Mouse (Mus musculus) gonadal fat pad, adult 2 months (tissue): ENCODE data around the gene Gfap. TPM values are rescaled to one million over a fixed set of nuclear protein-coding genes. Genes with fewer than 3 reads are reported as not detected.
A peak's percentile ranks its signal among the peaks of the same experiment; 100 is the strongest.

Experiments
- DNase-seq: peaks from one replicate; pipeline ENCODE4 v3.0.0-alpha.2; 2012; ENCODE audit warnings: low read depth
- polyA plus RNA-seq: library from polyadenylated mRNA; depleted of rRNA; stranded (reverse); fragments of >200 nt; gene quantifications from 2 replicates; pipeline ENCODE4 v1.2.3, GENCODE M21; 2012; rRNA removed

Gfap gene
- polyA plus RNA-seq = 0.32 and 0.37 TPM in 2 replicates

DNA sequence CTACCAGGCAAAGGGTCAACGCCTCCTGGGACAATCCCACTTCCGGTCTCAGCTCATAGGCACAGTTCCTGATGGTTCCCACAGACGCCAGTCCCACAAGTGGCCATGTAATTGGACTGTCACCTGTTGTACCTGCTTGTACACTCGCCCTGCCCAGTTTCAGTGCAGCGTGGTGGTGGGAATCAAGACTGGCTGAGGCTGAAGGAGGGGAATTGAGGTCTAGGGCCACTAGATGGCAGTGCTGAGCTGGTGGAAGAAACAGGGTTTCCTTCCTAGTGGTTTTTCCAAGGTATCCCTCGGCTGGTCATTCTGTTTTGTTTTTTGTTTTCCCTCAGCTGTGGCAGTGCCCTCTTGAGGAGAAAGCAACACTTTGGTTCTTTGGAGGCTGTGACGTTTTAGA is at the start of gene Gfap:
Gene Gfap, minus strand, starts transcription at position 150 of the 400 bp plus-strand sequence.
- no peak for DNase-seq

DNA sequence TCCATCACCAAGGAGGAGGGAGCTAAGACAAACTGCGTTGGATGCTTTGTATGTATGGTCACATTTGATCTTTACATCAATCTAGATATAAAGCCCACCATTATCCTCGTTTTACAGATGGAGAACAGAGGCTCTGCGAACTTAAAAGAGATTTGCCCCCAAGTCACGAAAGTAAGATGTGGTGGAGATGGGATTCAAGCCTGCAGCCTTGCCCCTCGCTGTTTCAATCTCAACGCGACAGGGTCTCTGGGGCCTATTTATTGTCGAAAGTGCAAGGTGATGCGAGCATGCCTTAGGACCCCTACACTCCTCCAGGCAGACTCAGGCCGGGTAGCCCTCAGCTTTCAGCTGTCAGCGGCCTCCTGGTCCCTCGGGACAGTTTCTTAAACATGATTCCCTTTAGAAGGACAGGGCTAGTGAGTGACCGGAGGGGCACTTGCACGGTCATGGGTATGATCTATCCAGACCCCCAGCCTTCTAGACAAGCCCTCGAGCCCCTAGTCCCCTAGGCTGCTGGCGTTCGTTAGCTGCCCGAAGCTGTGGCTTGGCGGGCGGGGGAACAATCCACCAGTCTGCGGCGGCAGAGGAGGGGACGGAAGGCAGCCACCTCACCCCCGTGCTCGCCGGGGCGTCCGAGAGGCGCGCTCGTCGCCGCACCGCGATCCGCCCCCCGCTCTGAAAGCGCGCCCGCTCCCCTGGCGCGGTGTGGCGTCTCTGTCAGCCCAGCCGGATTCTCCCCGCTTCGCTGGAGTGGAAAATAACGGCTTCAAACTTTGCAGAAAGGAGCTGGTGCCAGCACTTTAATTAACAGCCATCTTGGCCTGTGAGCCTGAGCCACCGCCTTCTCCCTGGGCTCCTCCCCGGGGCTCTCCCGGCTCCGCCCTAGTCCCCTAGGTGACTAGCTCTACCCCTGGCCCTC is 47.6 kb upstream of the Gfap start:
- DNase-seq = no peak

DNA sequence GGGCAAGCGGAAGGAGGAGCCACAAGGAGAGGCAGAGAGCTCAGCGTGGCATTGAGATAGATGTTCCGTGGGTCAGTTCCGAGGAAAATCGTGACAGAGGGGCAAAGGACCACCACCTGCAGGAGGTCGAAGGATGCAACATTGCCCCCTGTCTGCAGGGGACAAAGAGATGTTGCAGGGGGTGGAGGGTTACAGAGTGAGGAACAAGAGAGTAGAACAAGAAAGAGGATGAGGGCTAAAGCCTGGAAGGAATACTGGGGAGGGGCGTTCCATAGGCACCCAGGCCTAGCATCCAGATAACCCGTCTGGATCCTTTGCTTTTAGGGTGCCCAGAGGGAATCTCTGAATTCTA is 46.3 kb upstream of the Gfap start:
- DNase-seq = no peak

DNA sequence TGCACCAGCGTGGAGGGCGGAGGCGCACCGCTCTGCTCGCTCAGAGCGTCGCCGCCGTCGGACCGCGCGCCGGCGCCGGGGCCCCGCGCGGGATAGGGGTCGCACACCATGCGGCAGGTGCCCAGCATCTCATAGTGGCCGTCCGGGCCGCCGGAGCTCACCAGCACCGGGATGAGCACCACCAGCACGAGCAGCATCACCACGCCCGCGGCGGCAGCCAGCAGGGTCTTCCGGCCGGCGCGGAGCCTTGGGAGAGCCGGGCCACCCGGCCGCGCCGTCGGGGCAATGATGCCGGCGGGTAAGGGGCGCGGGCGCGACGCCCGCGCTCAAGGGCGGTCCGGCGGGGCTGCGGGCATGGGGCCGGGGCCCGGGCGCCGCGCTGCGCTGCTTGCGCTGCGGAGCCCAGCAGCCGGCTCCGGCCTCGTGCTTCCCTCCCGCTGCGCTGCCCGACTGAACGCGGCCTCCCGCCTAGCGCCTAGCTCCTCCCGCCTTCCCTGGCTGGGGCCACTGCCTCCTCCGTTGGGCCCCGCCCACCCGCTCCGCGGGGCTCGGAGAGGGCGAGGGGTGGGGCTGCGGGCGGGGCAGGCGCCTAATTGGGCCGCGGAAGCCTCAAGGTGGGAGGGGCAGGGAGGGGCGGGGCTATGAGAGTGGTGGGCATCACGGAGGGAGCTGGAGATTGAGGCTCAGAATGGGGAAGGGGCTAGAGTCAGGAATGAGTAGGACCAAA is 45.7 kb upstream of the Gfap start, which contains the start of gene C1ql1:
Gene C1ql1, minus strand, starts transcription at position 424 of the 727 bp plus-strand sequence.
- no peak for DNase-seq

DNA sequence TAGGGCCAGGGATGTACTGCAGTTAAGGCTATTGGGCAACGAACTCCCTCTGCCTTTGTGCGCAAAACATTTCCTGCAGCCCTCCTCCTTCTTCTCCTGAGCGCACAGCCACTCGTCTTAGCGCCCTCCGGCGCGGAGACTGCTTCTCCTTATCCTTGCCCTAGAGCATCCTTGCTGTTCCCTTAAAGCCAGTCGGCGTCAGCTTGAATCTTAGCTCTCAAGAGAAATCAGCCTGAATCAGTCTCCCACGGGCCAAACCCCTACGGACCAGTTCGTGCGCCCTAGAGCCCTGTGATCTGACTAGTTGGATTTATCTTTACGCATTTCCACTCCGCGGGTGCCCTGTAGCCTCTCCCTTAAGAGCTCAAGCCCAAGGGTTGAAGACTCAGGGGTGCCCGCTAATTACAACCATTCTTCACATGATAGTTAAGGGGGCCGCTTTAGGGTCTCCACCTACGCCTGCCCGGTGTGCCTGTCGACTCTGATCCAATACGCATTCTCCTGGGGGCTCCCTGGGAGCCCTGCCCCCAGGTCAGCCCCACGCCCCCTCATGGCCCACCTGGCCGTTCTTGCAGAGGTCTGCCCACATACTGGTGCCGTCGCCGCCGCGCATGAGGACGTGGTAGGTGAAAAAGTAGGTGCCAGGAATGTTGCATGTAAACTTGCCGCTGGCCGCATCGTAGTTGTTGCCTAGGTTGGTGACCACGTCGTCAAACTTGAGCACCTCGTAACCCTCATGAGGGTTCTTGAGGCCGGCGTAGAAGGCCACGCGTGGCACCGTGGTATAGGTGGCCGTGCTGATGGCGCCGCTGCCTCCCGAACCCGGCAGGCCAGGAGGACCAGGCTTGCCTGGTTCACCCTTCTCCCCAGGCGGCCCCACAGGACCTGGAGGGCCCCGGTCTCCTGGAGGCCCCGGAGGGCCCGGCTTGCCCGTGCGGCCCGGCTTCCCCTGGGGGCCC is 44.9 kb upstream of the Gfap start:
- DNase-seq = no peak

DNA sequence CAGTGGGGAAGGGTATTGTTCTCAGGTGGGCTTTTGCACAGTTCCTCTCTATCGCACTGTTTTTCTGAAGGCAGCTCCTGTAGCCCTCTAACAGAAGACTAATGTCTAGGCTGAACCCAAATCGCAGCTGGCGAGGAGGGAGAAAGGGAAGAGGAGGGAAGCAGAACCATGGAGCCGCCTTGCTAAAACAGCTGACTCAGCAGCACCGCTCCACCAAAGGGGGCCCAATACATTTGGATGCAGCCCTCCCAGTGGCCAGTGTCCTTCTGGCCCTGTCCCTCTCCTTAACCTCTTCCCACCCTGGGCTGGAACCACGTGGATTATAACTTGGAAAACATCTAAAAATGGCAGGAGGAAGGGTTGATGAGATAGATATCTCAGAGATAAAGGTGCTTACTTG is 40.5 kb upstream of the Gfap start:
- DNase-seq = no peak

DNA sequence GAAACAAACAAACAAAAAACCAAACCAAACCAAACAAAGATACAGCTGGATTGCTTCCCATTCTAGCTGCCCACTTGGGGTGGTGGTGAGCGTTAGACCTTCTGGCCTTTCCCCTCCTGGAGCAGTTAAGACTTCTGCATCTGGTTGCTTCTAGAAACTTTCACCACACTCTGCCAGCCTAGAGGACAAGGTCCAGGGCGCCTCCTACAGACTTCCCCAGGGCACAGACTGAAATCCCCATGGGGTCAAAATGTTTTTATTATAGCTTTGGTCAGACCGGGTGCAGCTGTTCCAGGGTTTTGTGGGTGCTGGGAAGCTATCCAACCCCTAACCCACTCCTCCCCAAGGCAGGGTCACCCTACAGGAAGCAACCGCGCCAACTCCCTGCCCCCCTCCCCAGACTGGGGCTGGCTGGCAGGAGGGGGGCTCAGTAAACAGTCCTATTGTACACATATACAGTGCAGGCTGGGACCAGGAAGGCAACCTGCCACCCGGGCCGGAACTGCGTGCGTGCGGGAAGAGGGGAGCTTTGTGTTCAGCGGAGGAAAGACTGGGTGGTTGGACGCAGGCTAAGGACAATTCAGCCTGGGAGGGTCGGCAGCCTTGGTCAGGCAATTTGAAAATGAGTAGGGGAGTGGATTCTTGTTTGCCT is 38.4 kb upstream of the Gfap start:
- no peak for DNase-seq

DNA sequence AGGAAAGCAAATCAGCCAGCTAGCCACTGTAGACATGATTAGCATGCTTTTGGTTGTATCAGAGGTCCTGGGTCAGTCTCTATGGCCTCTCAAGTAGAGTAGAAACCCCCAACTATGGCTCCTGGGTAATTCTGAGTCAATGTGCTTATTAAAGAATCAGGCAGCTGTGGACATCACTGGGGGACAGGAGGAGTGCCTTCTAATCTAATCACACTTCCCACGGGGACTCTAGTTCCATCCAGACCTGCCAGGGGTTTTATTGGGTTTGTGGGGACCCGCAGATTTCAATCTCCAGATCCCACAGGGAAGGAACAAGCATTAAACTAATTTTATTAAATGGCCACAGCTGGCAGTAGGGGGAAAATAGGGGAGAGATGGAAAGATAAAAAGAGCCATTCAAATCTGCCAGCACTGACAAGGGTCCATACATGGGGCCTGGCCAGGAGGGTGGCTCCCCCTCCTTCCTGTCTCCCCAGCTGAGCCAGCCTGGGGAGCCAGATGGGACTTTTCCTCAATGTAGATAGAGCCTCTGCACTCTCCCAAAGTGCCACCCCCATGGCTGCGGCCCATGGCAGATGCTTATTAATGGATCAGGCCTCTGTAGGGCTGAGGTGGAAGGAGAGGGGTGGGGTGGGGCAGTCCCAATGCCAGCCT is 36.9 kb upstream of the Gfap start:
- DNase-seq = no peak

DNA sequence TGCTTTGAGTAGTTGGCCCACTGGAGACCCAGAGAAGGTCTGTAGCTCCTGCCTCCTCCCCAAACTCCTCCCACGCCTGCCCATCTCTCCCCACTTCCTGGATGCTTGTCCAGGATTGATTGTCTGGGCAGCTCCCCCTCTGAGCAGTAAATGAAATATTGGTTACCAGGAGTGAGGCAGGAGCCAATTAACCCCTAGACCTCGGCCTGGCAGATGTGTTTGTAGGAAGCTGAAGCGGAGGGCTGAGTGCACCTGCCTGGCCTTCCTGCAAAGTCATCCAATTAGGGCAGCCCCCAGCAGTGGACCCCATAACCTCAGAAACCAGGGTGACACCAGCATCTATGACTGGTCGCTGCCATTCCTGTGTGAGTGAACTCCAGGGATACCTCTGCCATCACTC is 35.6 kb upstream of the Gfap start:
- no peak for DNase-seq

DNA sequence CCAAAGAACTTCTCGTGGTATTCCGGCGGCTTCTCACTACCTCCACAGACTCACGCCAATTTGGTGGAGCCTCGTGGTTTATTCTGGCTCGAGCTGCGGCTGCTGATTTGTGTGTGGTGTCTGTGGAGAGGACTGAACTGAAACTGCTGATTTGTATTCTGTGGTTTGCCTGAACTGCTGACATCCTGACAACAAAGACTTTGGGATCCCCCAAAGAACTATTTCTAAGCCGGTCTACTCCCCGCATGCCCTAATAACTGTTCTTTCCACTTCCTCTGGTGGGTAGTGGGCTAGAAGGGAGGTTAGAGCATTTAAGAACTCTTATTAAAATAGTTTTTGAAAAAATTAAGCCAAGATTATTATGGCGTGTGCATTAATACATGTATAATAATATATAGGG is 30.0 kb upstream of the Gfap start:
- DNase-seq = no peak

DNA sequence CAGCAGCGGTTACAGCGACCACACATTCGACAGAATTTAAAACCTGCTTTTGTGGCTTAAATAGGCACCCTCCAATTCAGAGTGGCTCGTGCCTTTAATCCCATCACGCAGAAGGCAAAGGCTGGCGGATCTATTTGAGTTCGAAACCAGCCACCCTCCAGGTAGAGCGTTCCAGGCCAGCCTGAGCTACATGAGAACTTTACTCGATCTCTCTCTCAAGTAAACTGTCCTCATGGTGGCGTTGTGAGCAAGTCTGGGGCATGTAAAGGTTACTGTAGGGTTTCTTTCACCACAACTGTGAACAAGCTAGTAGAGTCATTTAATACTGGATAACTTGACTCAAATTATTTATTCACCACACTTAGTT is 24.6 kb upstream of the Gfap start:
- no peak for DNase-seq

DNA sequence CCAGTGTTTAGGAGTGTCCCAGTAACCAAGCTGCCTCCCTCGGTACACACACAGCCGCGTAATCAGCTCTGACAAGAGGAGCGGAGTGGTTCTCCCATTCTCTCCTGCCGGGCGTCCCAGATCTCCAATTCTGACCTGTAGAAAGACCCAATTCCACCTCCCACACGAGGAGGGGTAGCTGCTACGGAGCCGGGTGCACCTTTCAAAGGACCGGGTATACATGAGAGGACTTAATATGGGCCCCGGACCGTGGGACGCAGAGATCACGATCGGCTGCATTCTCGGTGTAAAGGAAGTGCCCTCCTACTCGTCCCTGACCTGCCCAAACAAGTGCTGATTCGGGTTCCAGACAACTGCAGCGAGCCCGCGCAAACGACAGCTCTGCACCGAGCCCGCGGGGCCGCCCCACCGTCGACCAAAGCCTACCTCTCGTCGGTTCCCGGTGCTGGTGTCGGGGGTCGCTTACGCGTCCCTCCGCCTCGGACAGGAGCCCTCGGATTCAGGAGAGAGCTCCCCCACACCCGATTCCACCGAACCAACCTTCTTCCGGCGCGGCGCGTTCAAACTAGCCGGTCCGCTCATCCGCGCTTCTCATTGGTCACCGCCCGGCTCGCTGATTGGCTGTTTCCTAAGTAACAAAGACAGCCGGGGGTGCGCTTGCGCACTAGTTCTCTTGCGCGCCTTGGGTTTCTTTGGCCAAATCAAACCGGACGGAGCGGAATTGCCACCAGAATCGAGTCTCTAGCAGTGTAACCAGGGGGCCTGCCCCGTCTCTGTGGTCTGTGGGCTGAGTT is 24.0 kb upstream of the Gfap start, which contains the start of gene Kif18b:
Gene Kif18b, minus strand, starts transcription at position 568 of the 794 bp plus-strand sequence.
- peak; percentile 45 for DNase-seq

DNA sequence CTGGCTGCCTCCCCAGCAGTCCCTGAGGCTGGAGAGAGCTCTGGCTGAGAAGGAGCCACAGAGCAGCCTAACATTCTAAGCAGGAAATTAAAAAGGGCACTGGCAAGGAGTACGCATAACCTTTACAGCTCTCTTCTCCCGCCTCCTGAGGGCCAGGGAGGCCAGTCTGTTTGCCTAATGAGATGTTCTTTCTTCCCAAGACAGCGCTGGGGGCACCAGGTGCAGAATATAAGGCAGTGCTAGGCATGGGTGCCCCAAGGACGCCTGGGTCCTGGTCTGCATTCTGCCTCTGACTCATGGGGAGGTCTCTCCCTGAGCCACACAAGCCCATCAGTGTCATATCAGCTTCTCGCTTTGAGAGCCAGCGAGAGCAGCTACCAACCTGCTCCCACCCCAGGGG is 20.8 kb upstream of the Gfap start:
- DNase-seq = no peak

DNA sequence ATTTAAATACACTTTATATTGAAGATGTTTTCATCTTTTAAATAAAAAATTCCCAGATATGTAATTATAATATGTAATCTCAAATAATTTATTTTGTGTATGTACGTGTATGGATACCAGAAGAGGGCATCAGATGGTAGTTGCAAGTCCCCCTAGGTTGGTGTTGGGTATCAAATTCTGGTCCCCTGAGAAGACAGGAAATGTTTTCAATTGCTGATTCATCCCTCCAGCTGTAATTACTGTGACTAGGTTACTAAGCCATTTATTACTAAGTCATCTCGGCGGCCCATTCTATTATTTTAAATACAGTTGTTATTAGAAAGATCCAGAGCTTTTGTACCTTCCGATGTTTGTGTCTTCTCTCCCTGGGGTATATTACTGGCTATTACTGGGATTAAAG is 17.4 kb upstream of the Gfap start:
- DNase-seq = no peak

DNA sequence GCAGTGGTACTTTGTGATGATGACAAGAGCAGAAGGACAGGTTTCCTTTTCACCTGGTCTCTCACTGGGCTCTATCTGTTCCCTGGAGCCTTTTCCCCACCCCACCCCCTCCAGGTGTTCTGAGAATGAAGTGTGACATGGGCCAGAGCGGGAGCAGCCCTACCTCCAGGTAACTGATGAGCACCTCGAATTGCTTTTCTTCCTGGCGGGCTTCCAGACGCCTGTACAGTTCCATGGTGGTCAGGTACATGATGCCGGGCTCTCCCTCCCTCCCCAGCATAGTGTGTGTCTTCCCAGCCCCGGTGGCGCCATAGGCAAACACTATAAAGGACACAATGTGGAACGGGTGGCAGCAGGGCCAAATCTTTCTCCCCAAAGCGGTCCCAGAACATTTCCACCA is 14.7 kb upstream of the Gfap start:
- DNase-seq = no peak

DNA sequence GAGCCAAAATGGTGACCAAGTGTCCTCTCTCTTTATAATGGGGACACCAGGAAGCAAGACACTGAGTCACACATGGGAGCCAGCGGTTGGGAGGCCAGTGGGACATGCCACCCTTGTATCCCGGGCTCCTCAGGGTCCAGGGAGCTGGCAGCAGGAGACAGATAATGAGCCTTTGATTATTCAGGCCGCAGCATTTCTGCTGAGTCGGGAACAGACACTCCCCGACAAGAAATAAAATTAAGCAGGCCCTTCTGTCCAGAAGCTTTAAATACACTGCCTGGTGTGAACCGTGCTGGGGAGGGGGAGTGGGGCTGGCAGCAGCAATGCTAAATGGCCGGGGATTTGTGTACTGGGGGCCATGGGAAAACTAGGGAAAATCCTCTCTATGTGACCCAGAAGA is 10.7 kb upstream of the Gfap start:
- DNase-seq = no peak

DNA sequence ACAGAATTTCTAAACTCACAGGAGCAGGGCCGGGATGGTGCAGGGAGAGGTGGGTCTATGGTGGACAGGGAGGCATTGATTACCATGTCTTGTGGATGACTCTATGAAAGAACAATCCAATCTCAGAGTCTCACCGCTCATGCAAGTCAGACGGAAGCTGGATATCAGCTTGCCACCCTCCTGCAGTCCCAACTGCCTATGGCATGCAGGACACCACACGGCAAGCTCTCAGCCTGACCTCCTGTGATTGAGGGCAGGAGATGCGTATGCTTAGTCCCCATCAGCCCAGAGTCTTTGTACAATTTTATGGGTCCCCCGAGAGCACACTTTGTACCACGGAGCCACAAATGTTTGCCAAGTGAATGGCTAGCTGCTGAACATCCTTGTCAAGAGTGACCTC is 2.9 kb upstream of the Gfap start:
- DNase-seq = no peak

DNA sequence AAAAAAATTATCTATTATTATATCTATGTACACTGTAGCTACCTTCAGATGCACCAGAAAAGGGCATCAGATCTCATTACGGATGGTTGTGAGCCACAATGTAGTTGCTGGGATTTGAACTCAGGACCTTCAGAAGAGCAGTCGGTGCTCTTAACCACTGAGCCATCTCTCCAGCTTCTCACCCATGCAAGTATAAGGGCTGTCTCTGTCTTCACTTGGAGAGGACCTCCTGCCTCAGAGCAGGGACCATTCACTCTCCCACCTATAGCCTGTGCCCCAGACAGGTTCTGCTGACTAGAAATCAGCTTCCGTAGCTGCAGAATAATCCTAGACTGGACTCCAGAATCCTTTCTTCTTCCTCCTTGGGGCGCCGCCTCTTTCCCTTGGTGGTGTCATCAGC is 1.4 kb upstream of the Gfap start:
- no peak for DNase-seq

DNA sequence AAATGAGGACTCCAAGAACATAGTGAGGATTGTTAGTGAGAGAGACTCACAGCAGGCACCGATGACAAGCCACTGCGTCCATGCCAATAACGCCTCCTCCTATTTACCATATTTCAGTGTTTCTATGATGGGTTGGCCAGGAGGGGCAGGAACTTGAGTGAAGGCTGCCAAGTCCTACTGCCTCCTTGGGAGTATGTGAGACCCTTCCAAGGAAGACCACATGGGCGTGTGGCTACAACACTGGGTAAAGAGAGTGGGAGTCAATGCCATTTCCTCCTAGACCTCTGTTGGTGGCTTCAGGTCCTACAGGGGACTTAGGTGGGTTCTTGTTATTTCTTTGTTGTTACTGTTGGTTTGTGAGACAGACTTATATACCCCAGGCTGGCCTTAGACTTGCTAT is 487 bp upstream of the Gfap start:
- no peak for DNase-seq

DNA sequence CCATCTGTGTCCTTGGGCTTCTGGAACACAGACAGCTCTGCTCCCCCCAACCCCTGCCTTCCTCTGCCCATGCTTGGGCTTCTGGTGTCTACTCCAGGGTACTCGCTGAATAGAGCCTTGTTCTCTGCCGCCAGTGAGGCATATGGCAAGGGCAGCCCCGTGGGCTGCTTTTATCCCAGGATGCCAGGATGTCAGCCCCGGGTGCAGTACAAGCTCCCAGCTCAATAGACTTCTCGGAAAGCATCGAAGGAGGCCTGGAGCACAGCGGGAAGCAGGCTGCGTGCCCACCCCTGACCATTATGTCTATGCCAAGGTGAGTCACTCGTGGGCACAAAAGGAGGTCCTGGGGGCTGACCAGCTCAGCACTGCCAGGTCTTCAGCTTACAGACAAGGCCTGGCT is 2.3 kb downstream of the Gfap start:
- no peak for DNase-seq
